Mouse (Mus musculus) v-Abl transformed pro-B cells (cell line): ENCODE results near the gene Ccnd3.

ENCODE experiments used
- in situ Hi-C, 2 experiments: fragments of 400-800 bp; cut with MboI; formaldehyde crosslinking; loops; one replicate each; pipeline ENCODE4 v1.15.1; 2025; ENCODE audit not compliant: unreplicated experiment in 2 of 2

Ccnd3 gene

GRCm38 (mm10) chr17:47475714-47476113 lies 29.1 kb upstream of the Ccnd3 start:
- in situ Hi-C loops: no loop called here

- in situ Hi-C loops: loop anchor here (5.0 to 10.0 kb wide), 5 partner anchors 73 to 445 kb away; partner anchors contain the start of genes Gm21981 (in 1 of the 2), Guca1b (in 1 of the 2) and Prickle4 (in 1 of the 2)
These were observed 25.0 kb upstream of the Ccnd3 start for GRCm38 (mm10) chr17:47479887-47480286.

GRCm38 (mm10) chr17:47482401-47482800 lies 22.4 kb upstream of the Ccnd3 start:
- in situ Hi-C loops: loop anchor here (5.0 to 10.0 kb wide), 5 partner anchors 75 to 448 kb away; partner anchors contain the start of genes Gm21981 (in 1 of the 2), Guca1b (in 1 of the 2) and Prickle4 (in 1 of the 2)

- in situ Hi-C loops: loop anchor here (5.0 to 10.0 kb wide), 5 partner anchors 77 to 450 kb away; partner anchors contain the start of genes Gm21981 (in 1 of the 2), Guca1b (in 1 of the 2) and Prickle4 (in 1 of the 2)
These were observed 20.5 kb upstream of the Ccnd3 start for GRCm38 (mm10) chr17:47484241-47484921.

GRCm38 (mm10) chr17:47484993-47485392 lies 19.9 kb upstream of the Ccnd3 start:
- in situ Hi-C loops: loop anchor here (5.0 to 10.0 kb wide), 5 partner anchors 78 to 450 kb away; partner anchors contain the start of genes Gm21981 (in 1 of the 2), Guca1b (in 1 of the 2) and Prickle4 (in 1 of the 2)

- in situ Hi-C loops: loop anchor here (10.0 kb wide), 3 partner anchors 101 to 451 kb away; partner anchors contain the start of gene Guca1b (in 1 of the 2)
These were observed 19.1 kb upstream of the Ccnd3 start for GRCm38 (mm10) chr17:47485791-47486190.

- in situ Hi-C loops: no loop called here
These were observed 14.1 kb upstream of the Ccnd3 start for GRCm38 (mm10) chr17:47490791-47491190.

- in situ Hi-C loops: no loop called here
These were observed 12.1 kb upstream of the Ccnd3 start for GRCm38 (mm10) chr17:47492731-47493130.

GRCm38 (mm10) chr17:47493653-47494052 lies 11.2 kb upstream of the Ccnd3 start:
- in situ Hi-C loops: no loop called here

- in situ Hi-C loops: no loop called here
These were observed 10.7 kb upstream of the Ccnd3 start for GRCm38 (mm10) chr17:47494132-47494531.

- in situ Hi-C loops: loop anchor here (10.0 to 25.0 kb wide), 2 partner anchors 183 to 436 kb away; partner anchors contain the start of genes Frs3 (in 1 of the 2) and Tomm6 (in 1 of the 2)
These were observed 3.3 kb upstream of the Ccnd3 start for GRCm38 (mm10) chr17:47501531-47501930.

- in situ Hi-C loops: loop anchor here (10.0 to 25.0 kb wide), 2 partner anchors 183 to 435 kb away; partner anchors contain the start of genes Frs3 (in 1 of the 2) and Tomm6 (in 1 of the 2)
These were observed 2.7 kb upstream of the Ccnd3 start, which contains the start of gene Taf8 for GRCm38 (mm10) chr17:47501946-47502706. Gene Taf8, minus strand, starts transcription at chr17:47502292.

- in situ Hi-C loops: loop anchor here (10.0 to 25.0 kb wide), 2 partner anchors 182 to 435 kb away; partner anchors contain the start of genes Frs3 (in 1 of the 2) and Tomm6 (in 1 of the 2)
These were observed 2.2 kb upstream of the Ccnd3 start for GRCm38 (mm10) chr17:47502707-47503045.

GRCm38 (mm10) chr17:47503689-47504088 lies 1.2 kb upstream of the Ccnd3 start:
- in situ Hi-C loops: loop anchor here (10.0 to 25.0 kb wide), 2 partner anchors 181 to 434 kb away; partner anchors contain the start of genes Frs3 (in 1 of the 2) and Tomm6 (in 1 of the 2)

- in situ Hi-C loops: loop anchor here (10.0 to 25.0 kb wide), 2 partner anchors 181 to 433 kb away; partner anchors contain the start of genes Frs3 (in 1 of the 2) and Tomm6 (in 1 of the 2)
These were observed 623 bp upstream of the Ccnd3 start for GRCm38 (mm10) chr17:47504228-47504627.

GRCm38 (mm10) chr17:47505566-47505965 lies 715 bp downstream of the Ccnd3 start:
- in situ Hi-C loops: loop anchor here (5.0 to 25.0 kb wide), 4 partner anchors 102 to 432 kb away; partner anchors contain the start of genes Frs3 (in 1 of the 2), Gm21981 (in 1 of the 2), Prickle4 (in 1 of the 2) and Tomm6 (in 1 of the 2)

- in situ Hi-C loops: loop anchor here (5.0 to 25.0 kb wide), 4 partner anchors 101 to 431 kb away; partner anchors contain the start of genes Frs3 (in 1 of the 2), Gm21981 (in 1 of the 2), Prickle4 (in 1 of the 2) and Tomm6 (in 1 of the 2)
These were observed 1.2 kb downstream of the Ccnd3 start for GRCm38 (mm10) chr17:47506042-47506441.

GRCm38 (mm10) chr17:47506697-47507096 lies 1.8 kb downstream of the Ccnd3 start:
- in situ Hi-C loops: loop anchor here (5.0 to 25.0 kb wide), 4 partner anchors 101 to 431 kb away; partner anchors contain the start of genes Frs3 (in 1 of the 2), Gm21981 (in 1 of the 2), Prickle4 (in 1 of the 2) and Tomm6 (in 1 of the 2)

- in situ Hi-C loops: loop anchor here (5.0 to 25.0 kb wide), 4 partner anchors 100 to 430 kb away; partner anchors contain the start of genes Frs3 (in 1 of the 2), Gm21981 (in 1 of the 2), Prickle4 (in 1 of the 2) and Tomm6 (in 1 of the 2)
These were observed 2.7 kb downstream of the Ccnd3 start for GRCm38 (mm10) chr17:47507523-47507922.
